Mouse (Mus musculus): ENCODE results near the gene Gm43552.

DNA sequence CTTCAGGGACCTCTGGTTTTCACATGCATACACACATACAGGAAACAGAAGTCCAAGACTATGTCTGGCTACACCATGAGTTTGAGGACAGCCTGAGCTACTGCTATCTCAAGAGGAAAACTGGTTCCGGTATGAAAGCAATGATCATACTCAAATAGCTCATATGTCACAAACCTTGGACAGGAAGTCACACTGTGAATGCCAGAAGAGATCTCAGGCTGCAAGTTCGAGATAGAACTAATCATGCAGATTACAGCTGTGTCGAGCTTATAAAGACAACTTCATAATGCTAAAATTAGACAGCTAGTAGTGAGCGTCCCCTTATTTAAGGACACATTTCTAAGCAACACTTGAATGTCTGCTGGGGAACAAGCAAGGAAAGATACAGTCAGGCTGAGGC, 12.1 kb downstream of the Gm43552 start:
- TF ChIP-seq CTCF (IDR thresholded peaks at IDR 0.05) = no peak
- TF ChIP-seq EP300 (IDR thresholded peaks at IDR 0.05) = no peak
